Mouse (Mus musculus) T-cell, adult 66 days (primary cell): Measurements from ENCODE around the gene Gm49450. TPM values are rescaled to one million over a fixed set of nuclear protein-coding genes. Genes with fewer than 3 reads are reported as not detected.

Experiments used
- total RNA-seq, 2 experiments: library from RNA; stranded (reverse); gene quantifications; 3 replicates in 1 of 2; 4 replicates in 1 of 2; pipeline ENCODE4 v1.2.4; 2023

The Gm49450 gene
- not detected for total RNA-seq

GRCm38 (mm10) chr15:98953401-98954356 lies at the start of gene Gm49450, which contains the start of gene Tuba1a:
Gene Gm49450, minus strand, starts transcription at chr15:98953551.
Gene Tuba1a, minus strand, starts transcription at chr15:98953703.

GRCm38 (mm10) chr15:98934217-98934839 lies 19.0 kb downstream of the Gm49450 start, which contains the start of gene Tuba1b:
Gene Tuba1b, minus strand, starts transcription at chr15:98934565.

GRCm38 (mm10) chr15:98917538-98918498 lies 35.5 kb downstream of the Gm49450 start, which contains the start of gene Lmbr1l:
Gene Lmbr1l, minus strand, starts transcription at chr15:98918231.

GRCm38 (mm10) chr15:98897928-98898800 lies 55.2 kb downstream of the Gm49450 start, which contains the start of gene Dhh:
Gene Dhh, minus strand, starts transcription at chr15:98898540.

GRCm38 (mm10) chr15:98893940-98894745 lies 59.2 kb downstream of the Gm49450 start, which contains the start of gene Rhebl1:
Gene Rhebl1, minus strand, starts transcription at chr15:98894540.

Other genes starting within 250 kb of the Gm49450 start
- gene Ccdc65, start 245.3 kb downstream of the Gm49450 start, total RNA-seq: not detected
- gene Fkbp11, start 225.4 kb downstream of the Gm49450 start, total RNA-seq: 1 to 10 TPM; 3.7 to 5.5 TPM
- gene Arf3, start 190.3 kb downstream of the Gm49450 start, total RNA-seq: 100 to 1,000 TPM; 105 to 115 TPM
- under 1 TPM; 0.21 to 0.29 TPM for gene Wnt10b, start 175.4 kb downstream of the Gm49450 start, total RNA-seq
- gene Wnt1, start 163.7 kb downstream of the Gm49450 start, total RNA-seq: not detected
- under 1 TPM; 0.15 to 0.39 TPM for gene Ddn, start 144.1 kb downstream of the Gm49450 start, total RNA-seq
- gene Prkag1, start 122.0 kb downstream of the Gm49450 start, total RNA-seq: 100 to 1,000 TPM; 118 TPM
- gene Kmt2d, start 82.3 kb downstream of the Gm49450 start, total RNA-seq: 100 to 1,000 TPM; 254 to 294 TPM
- 10 to 100 TPM; 22.4 to 23.8 TPM for gene Rhebl1, start 59.0 kb downstream of the Gm49450 start, total RNA-seq
- under 1 TPM in 1 of 2 experiments, not detected in 1; 0.36 TPM for gene Dhh, start 55.0 kb downstream of the Gm49450 start, total RNA-seq
- gene Lmbr1l, start 35.3 kb downstream of the Gm49450 start, total RNA-seq: 100 to 1,000 TPM; 268 to 306 TPM
- gene Tuba1b, start 19.0 kb downstream of the Gm49450 start, total RNA-seq: 100 to 1,000 TPM; 263 to 287 TPM
- 100 to 1,000 TPM; 188 to 202 TPM for gene Tuba1a, start 152 bp upstream of the Gm49450 start, total RNA-seq
- gene Tuba1c, start 76.3 kb upstream of the Gm49450 start, total RNA-seq: 10 to 100 TPM; 75.8 to 86.6 TPM
- not detected for gene Prph, start 101.6 kb upstream of the Gm49450 start, total RNA-seq
- 1 to 10 TPM; 3.0 to 3.2 TPM for gene Troap, start 121.0 kb upstream of the Gm49450 start, total RNA-seq
- gene C1ql4, start 134.3 kb upstream of the Gm49450 start, total RNA-seq: not detected
- gene Dnajc22, start 139.6 kb upstream of the Gm49450 start, total RNA-seq: not detected
- gene Spats2, start 172.4 kb upstream of the Gm49450 start, total RNA-seq: not detected